Mouse (Mus musculus) cerebellum, adult 11-12 months (tissue): ENCODE measurements around the gene BC035947.
A peak's percentile ranks its signal among the peaks of the same experiment; 100 is the strongest.
"Not testable (repeated sequence)": the region's sequence is repeated elsewhere in the genome, so short reads cannot be mapped to it uniquely, and the experiment has no call there.

Source experiments
- DNase-seq: peaks from one replicate; pipeline ENCODE4 v3.0.0; 2022

Gene BC035947

GRCm38 (mm10) chr1:78511621-78512160, at the start of gene BC035947:
TSS of gene BC035947 (minus strand) at chr1:78512158.
- no peak for DNase-seq

DNA sequence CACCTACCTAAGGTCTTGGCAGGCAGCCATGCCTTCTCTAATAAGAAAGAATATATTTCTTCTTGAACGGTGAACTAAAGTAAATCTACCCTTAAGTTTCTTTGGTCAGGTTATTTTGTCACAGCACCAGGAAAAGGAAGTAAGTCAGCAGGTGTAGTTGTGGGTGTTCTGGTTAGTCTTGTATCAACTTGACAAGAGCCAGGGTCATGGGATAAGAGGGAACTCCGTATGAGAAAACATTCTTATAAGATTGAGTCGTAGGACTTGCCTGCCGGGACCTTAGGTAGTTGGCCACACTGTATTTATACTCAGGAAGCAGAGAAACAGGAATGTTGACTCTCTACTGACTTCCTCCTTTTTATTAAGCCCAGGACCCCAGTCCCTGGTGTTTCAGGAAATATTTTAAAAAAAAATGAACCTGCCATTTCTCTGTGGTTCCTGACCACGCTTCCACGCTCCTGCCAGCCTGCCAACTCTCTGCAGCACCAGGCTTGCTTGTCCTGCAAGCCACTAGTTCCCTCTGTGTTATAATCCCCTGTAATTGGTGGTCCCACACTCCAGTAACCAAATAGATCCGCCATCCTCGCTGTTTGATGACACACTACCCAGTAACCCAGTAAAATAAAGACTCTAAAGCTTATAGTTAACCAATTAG, 42.2 kb upstream of the BC035947 start:
- DNase-seq: no peak

DNA sequence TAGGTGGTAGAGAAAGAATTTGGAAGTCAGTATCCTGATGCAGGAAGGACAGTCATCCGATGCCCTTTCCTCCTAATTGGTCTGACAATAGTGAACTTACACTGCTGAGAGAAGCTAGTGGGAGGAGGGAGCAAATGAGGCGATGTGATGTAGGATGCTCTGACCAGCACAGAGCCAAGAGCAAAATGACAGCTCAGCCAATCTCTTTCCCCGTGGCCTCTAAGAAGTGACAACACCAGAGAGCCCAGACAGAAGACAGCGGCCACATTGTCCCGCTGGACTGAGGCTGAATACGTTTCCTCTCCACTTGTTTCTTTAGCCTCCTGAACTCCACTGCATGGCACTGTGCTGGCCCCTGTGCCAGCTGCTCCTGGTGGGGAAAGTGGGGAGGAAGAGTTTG, 37.0 kb upstream of the BC035947 start:
- DNase-seq: no peak

DNA sequence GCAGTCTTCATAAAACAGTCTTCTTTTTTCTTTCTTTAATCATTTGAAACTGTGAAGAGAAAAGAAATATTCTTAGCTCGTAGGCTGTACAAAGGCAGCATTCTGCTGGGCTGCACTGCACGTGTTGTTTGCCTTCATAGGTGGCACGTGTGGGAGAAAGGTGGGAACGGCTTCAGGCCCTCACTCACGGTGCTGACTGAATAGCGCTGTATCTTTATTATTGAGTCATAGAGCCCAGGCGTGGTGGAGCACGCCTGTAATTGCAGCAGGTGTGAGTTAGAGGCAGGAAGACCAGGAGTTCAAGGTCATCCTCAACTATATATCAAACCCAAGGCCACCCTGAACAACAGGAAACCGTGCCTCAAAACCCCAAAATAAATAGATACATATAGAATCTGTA, 34.3 kb upstream of the BC035947 start:
- no peak for DNase-seq

DNA sequence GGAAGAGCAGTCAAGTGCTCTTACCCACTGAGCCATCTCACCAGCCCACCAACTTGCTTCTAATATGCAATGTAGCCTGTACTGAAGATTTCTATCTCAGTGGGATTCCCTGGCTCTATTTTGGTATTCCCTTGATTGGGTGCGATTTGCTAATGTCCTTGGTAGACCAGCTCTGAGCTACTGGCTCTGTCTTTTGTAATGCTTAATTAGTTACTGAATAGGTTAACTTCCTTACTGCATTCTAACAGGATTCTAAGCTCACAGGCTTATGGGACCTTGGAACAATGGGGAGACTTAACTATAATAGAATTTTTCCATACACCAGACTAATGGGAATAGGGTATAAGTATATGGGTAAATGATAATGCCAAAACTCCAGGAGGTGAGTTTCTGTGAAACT, 31.7 kb upstream of the BC035947 start:
- not testable (repeated sequence) for DNase-seq

DNA sequence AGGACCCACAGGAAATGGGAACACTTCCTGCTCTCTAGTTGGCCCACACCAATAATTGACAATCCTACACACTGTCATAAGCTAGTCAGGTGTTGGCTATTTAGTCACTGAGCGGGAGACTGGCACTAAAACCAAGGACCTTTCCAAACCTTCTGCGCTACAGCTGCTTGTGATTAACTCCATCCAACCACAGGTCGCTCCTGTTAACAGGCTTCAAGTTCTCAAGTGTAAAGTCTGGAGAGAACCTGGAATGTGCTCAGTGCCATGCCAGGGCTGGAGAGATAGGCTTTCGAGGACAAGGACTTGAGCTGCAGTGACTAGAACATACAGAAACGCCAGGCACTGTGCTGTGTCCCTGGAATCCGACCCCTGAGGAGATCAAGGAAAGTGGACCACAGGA, 27.2 kb upstream of the BC035947 start:
- DNase-seq: no peak

DNA sequence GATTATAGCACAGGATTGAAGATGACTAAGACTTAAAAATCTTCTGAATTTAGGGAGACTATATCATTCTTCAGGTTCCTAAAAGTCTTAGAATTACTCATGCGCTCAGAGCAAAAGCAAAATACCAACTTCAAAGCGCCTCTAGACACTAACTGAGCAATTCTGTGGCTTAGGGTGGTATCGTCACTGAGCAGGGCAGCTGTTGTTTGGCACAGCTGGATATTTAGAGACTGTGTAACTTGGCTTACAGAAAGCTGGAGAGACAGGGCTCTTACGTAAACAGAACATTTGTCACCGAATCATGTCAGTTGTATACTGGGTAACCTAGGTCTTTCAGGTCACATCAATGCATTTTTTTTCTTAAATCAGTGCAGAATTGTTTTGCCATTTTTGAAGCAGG, 26.4 kb upstream of the BC035947 start:
- no peak for DNase-seq

DNA sequence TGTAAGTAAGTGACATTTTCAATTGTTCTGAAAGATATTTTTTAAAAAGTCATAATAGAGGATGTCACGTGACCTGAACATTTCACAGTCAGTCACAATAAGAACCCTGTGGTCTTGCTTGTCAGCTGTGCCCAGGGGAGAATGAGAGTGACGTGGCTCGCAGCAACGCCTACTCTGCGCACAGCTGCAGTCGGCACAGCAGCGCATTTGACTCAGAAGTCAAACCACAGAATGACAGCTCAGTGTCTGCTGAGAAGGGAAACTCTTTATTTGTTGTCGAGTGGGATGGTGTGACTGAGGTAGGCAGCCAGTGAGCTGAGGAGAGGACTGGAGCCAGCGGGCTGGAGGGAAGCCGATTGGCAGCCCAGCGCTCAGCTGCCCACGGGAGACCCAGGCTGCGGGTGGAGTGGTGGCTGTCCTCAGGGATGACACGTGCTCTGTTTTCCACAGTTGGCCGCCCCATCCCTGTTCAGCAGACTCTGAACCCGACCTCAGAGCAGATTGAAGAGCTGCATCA, 25.6 kb upstream of the BC035947 start:
- peak; percentile 84 for DNase-seq

DNA sequence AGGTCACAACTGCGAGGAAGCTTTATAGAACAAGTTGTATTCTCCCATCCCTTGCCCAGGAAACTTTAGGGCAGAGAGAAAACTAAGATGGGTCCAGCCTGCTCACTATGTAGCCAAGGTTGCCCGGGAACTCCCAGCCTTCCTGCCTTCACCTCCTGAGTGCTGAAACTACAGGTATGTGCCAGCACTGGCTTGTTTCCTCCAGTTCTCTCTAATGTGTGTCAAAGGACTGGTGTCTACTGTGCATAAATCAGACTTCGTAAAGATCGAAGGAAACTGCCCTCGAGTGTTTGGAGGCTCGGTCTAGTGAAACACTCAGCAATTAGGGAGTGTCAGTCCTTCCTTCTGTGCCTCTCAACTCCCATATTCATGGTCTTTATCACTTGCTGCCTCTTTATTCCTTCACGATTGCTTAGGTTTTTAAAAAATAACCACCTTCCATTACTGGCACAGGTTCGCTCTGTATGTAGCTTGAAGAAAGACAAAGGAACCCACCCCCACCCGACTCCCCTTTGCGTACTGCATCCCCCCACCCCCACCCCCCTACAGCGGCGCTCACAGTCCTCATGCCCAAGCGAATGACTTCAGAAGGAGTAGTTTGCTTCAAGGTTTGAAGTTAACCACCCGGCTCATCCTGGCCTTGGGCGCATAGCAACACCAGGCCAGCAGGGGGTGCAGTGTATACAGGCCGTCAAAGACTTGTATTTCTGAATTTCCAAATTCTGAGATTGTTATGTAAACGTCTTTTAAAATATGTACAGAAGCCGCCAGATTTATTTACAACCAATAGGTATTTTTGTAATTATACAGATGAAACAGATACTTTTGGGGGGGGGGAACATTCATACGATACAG, 24.6 kb upstream of the BC035947 start:
- peak; percentile 69 for DNase-seq

GRCm38 (mm10) chr1:78534428-78535150, 22.6 kb upstream of the BC035947 start:
- DNase-seq: no peak

DNA sequence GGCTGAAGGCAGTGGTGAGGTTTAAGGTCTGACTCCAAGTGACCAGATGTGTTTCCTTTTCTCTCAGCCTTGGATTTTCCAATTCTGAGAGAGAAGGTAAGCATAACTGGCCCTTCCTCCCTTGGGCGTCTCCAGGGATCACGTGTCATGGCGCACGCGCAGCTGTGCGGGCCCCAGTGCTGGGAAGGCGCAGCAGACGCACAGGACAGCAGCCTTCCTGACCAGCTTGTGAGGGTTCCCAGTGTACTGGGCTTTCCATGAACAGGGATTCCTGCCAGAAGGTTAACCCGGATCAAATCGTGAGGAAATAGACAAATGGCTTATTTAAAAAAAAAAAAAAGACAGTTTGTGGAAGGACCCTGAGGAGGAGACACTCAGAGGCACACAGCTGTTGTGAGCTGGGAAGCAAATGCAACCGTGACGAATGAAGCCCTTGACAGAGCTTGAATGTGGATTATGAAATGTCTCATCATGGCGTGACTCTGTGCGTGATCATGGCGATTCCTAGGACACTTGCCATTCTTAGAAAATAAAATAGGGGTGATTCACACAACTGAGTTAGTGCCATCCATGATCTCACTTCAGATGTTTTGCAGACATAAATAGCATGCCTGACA, 20.3 kb upstream of the BC035947 start:
- DNase-seq: no peak

DNA sequence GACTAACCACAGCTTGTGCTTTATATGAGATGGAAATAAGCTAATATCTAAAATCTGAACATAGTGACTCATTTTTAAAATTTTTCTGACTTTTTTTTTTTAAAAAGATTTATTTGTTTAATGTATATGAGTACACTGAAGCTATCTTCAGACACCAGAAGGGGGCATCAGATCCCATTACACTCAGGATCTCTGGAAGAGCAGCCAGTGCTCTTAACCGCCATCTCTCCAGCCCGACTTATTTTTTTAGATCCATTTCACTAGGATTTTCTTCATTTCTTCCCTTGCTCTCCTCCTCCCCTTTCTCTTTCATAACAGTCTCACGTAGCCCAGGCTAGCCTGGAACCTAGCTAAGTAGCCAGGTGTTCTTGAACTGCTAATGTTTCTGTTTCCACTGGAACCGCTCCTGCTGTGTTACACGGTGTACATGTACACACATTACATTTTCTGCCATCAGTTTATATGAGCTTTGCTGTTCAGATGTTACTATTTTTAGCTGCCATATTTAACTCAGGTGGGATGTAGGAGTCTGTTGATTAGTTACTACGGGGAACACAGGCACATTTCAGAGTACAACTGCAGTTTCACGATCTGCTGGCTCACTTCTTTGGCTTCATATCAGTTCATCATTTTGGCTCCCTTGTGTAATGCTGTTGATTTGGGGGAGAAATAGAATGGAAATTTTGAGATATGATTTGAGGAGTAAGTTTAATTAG, 18.7 kb upstream of the BC035947 start:
- DNase-seq: no peak

GRCm38 (mm10) chr1:78529011-78529410, 17.1 kb upstream of the BC035947 start:
- no peak for DNase-seq

GRCm38 (mm10) chr1:78528356-78528755, 16.4 kb upstream of the BC035947 start:
- no peak for DNase-seq

DNA sequence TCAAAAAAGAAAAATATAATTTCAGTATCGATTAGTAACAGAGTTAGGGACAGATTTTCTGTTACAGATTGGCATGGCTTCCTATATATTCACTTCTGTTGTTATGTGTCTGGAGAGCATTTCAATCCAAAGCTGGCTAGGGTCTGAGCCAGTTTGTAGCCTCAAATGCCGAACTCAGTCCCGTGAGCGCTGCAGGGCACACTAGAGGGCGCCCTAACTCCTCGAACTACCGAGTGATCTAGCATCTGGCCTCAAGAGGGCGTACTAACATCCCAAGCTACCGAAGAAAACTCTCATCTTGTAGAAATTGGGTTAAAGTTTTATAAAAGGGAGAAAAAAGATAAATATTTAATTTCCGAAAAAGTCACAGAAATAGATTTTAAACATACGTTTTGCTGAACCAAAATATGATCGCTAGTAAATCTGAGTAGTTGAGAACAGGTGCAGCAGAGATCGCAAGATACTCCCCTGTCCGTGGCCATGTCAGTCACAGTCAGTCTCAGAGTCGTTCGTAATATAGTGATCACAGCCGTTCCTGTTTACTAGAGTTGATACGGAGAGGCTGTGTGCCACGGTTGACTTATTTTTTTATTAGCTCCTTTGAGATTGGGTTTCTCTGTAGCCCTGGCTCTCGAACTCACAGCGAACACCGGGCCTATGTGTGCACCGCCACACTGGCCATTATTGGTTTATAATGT, 13.4 kb upstream of the BC035947 start:
- peak; percentile 28 for DNase-seq

GRCm38 (mm10) chr1:78518907-78519306, 6.9 kb upstream of the BC035947 start:
- no peak for DNase-seq

DNA sequence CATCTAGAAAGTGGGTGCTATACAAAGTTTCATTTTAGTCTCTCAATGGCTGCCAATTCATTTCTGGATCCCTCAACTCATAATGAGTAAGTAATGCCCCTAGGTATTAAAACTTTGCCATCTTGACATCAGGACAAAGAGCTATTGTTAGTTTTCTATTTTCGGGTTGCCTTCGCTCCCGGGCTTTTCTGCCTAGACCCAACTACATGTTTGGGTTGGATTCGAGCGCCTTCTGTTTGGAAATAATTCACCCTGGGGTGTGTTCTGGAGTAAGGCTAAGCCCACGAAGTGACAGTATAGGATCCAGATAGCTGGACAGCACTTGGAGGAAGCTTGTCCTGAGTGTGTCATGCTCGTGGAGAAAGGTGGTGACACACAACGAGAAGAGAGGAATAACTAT, 798 bp upstream of the BC035947 start:
- DNase-seq: no peak

DNA sequence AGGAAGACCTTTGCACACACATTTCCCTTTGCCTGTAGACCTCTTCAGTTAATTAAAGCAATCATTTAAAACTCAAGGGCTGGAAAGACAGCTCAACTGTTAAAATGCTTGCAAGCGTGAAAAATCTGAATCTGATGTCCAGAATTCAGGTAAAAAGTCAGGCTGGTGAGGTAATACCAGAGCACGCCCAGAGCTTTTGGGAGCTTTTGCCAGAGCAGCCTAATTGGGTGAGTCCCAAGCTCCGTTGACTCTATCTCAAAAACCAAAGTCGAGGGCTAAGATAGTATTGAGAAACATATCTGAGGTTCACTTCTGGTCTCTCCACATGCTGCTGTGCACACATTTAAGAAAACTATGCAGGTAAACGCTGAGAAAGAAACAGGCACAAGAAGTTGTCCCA, 1.1 kb downstream of the BC035947 start, which contains the start of gene Mogat1:
Gene Mogat1 (plus strand): TSS at position 130 of the 400 bp plus-strand sequence.
- DNase-seq: no peak

DNA sequence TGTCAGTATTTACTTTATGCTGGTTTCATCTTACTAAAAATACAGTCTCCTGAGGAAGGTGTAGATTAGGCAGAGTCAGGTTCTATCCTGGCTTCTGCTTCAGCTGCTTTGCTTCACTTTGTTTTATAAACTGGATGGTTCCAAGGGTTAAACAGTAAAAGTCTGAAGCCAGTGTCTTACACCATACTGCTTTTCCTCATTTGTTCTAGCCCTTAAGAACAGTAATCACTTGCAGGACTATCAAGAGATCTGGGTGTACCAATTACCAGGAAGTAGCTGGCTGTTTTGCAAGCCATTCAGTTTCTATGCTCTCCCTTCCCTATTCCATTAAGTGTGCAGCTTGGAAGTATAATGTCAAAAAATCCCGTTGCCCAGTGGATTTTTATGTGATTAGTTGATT, 4.8 kb downstream of the BC035947 start:
- DNase-seq: no peak

GRCm38 (mm10) chr1:78502527-78502926, 9.4 kb downstream of the BC035947 start:
- DNase-seq: no peak

DNA sequence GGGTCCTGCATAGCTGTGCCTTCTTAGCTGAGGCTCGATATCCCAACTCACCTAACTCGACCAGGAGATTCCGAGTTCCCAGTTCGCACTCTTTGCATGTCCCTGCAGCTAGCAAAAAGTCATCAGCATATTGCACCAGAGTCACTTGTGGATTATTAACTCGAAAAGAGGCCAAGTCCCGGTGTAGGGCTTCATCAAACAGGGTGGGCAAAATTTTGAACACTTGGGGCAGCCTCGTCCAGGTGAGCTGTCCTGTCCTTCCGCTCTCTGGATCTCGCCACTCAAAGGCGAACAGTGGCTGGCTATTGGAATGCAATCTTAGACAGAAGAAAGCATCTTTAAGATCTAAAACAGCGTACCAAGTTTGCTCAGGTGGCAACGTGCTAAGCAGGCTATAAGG, 10.1 kb downstream of the BC035947 start:
- DNase-seq: not testable (repeated sequence)
